Mouse (Mus musculus) megakaryocyte progenitor cell, adult 5-6 weeks (primary cell): ENCODE data around the gene Fxr2. TPM values are rescaled to one million over a fixed set of nuclear protein-coding genes. Genes with fewer than 3 reads are reported as not detected.
"Not testable (repeated sequence)": the region's sequence is repeated elsewhere in the genome, so short reads cannot be mapped to it uniquely, and the experiment has no call there.

Source experiments
- ATAC-seq: replicated peaks from 2 replicates; pipeline ENCODE4 v1.8.0; 2016; ENCODE audit warnings: mild to moderate bottlenecking, moderate TSS enrichment, inconsistent platforms; ENCODE audit not compliant: poor library complexity
- total RNA-seq, 2 experiments: library from RNA; stranded (forward) in 1 of 2; stranded (reverse) in 1 of 2; fragments of 157-497, 149-512 nt in 1 of 2; fragments of 200-1000 nt in 1 of 2; gene quantifications; 2 replicates each; pipeline versions ENCODE4 v1.2.3 to v1.2.4; 2015 to 2017

Gene Fxr2
- total RNA-seq, 2 experiments from 2014 or later, result 27.3 to 35.5 TPM

GRCm38 (mm10) chr11:69682209-69682839 is 49.5 kb downstream of the Fxr2 start:
- no peak for ATAC-seq

DNA sequence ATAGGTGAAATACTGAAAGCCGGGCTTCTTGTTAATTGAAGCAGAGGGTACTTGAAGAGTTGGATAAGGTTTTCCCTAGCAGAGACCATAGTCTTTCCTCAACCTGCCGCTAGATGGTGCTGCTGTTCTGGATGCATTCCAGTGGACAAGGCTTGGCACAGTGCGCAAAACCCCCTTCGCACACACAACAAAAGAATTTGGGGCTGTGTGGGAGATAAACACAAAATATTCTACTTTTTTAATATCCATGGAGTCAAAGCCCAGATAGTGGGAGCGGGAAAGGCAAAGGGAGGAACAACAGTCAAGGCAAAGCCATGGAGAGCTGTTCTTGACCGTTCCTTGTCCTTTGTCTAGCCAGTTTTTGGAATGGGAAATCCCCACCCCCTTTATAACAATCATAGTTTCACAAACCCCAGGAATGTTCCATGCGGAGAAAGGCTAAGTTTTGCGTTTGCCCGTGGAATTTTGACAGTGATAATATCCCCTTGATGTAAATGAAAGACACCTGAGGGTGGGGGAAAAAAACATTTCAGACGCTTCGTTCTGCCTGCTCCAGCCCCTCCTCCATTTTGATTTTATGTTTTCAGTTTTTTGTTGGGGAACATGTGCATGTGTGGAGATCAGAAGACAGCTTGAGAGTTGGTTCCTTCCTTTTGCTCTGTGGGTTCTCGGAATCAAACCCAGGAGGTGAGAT is 50.2 kb downstream of the Fxr2 start:
- peak; percentile 63 for ATAC-seq

- no peak for ATAC-seq
These were observed 50.8 kb downstream of the Fxr2 start for GRCm38 (mm10) chr11:69683576-69683975.

DNA sequence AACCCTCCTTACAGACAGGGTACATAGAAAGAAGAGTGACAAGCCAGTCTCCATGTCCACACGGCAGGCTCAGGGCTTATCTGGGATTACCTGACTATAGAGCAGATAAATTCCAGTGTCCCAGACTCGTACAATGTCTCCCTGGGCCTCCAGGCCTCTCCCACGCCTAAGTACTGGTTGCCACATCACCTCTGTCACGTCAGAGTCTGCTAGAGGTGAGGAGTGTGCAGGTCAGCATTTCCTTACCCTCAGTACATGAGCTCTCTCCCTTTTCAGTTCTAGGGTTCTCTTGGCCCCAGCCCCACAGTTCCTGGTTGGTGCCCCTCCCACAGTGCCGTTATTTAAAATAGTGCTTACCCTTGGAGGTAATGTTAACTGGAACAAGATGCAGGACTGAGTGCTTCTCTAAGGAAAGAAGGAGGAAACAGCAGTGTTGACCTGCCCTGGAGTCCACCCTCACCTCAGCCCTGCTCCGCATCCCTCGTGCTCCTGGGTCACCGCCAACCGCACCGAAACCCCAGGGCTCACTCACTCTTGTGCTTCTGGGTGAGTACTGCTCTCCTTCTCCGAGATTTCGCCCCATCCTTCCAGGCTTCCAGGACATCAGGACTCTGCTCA is 51.4 kb downstream of the Fxr2 start:
- no peak for ATAC-seq

DNA sequence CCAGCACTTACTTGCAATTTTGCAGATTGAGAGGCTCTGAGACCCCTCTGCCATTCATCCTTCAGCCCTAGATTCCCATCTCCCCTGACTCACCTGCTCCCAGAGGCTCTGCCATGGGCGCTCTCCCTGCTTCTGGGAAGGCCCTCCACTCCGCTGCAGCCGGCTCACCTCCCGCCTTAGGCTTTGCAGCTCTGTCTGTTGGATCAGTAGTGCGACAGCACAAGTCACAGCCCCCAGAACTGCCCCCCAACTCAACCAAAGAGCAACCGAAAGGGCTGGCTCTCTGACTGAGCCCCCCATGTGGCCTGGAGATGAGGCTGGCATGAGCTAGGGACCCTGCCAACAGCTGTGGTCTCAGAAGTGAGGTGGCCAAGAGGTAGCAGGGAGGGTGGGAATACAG is 52.1 kb downstream of the Fxr2 start:
- ATAC-seq, result no peak

DNA sequence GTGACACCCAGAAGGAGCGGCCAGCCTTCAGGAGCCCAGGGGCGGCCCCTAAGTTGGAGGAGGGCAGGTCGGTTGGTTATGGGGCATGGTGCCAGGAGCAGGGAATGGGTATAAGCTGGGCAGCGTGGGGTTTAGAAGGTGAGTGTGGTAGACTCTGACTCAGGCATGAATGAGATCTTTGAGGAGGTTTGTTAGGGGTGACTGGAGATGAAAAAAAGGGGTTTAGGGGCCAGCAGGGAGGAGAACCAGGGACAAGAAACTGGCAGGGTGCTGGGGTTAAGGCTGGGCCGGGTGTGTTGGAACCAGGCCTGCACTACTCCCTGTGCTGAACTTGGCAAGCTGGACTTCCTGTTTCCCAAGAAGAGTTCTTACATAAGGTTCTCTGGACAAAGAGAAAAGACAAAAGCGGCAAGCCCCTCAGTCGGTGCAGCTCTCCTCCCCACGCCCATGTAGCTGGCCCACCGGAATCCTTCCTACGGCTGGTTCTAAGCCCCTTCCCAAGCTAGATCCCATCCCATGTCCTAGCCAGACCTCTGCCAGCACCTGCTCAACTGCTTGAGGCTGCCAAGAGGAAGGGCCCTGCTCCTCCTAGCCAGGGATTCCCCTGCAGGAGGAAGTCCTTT is 52.8 kb downstream of the Fxr2 start, which contains the start of gene Tnfsf13:
Gene Tnfsf13 (minus strand): TSS at position 259 of the 623 bp plus-strand sequence.
- ATAC-seq, result peak; percentile 33

GRCm38 (mm10) chr11:69686377-69686776 is 53.6 kb downstream of the Fxr2 start:
- no peak for ATAC-seq

DNA sequence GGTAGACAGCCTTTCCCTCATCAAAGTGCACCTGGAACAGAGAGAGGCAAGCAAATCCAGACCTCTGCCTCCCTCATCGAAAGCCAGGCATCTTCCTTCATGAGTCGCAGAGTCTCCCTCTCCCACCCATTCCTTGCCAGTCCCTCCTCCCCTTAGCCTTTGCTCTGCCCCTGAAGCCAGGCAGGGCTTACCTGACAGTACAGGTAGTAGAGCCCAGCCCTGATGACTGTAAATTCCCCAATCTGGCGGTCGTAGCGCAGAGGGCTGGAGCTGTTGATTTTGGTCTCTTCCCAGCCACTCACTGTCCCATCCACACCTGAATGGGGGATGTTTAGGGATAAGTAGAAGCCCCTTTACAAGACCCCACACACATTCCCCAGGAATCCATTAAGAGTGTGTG is 54.3 kb downstream of the Fxr2 start:
- no peak for ATAC-seq

- ATAC-seq, result no peak
These were observed 57.1 kb downstream of the Fxr2 start for GRCm38 (mm10) chr11:69689891-69690290.

- ATAC-seq, result peak; percentile 44
These were observed 59.5 kb downstream of the Fxr2 start for GRCm38 (mm10) chr11:69692196-69692811.

DNA sequence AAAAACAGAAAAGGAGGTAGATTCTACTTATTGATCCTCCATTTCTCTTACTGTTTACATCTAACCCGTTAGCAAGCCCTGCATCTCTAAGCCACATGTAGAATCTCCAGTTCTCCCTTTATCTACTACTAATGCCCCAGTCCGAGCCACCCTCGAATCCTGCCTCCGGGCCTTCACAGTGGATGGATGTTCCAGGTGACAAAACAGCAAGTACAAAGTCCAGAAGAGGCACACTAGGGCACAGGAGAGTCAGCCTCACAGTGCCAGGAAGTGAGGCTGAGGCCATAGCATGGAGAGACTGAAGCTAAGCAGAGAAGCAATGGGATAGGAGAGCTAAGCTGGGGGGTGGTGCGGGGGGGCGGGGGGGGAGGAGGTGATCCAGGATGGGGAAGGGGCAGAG is 60.1 kb downstream of the Fxr2 start:
- ATAC-seq, result no peak

DNA sequence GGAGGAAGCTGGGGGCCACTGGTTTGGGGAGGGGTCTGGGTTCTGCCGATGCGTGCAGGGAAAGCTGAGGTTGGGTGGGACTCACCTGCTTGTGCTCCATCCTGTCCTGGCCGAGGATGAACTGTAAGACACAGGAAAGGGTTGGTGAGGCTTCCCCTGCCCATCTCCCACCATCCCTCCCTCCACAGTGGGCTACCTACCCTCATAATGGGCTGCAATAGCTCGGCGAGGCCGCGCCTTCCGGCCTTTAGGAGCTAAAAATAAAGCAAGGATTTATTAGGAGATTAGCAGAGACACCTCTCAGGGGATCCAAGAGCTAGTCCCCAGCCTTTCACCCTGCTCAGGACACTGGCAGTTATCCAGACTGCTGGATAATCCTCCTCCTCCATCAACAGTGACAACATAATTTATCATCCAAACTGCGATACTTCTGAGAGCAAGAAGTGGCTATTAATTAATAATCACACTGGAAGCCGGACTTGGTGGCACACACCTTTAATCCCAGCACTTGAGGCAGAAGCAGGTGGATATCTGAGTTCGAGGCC is 60.7 kb downstream of the Fxr2 start:
- no peak for ATAC-seq

- ATAC-seq, result no peak
These were observed 62.2 kb downstream of the Fxr2 start for GRCm38 (mm10) chr11:69695046-69695360.

DNA sequence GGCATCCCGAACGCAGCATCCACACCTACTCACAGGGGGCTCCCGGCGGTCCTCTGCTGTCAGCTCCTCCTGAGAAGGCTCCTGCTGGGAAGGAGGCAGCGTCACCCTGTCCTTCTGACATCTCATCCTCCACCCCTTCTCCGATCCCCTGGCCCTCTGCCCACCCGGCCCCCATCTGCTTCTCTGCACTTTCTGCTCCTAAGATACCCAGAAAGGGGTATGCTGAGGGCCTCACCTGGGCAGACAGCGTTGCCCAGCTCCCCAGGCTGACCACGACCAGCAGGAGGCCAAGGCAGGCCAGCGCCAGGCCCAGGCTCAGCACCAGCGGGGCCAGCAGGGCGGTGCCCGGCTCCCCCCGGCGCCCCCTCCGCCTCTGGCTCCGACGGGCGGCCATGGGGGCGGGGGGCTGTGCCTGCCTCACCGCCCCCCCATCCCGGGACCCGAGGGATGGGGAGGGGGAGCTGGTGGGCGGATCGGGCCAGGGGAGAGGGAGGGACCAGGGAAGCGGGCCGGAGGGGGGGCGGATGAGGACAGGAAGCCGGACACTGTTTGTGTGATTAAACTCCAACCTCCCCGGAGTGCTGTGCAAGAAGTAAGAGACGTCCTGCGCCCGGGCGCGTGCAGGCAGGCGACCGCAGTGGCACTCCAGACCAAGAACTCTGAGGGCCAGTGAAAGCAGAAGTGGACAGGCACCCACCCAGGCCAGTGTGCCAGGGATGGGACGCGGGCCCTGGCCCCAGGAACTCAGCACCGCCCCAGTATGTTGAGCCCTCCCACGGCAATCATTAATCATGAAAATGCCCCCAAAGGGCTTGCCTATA is 62.8 kb downstream of the Fxr2 start, which contains the start of the genes Tnfsf12 and Tnfsfm13:
Gene Tnfsf12 (minus strand): TSS at position 489 of the 821 bp plus-strand sequence.
Gene Tnfsfm13 (minus strand): TSS at position 738 of the 821 bp plus-strand sequence.
- peak; percentile 86 for ATAC-seq

DNA sequence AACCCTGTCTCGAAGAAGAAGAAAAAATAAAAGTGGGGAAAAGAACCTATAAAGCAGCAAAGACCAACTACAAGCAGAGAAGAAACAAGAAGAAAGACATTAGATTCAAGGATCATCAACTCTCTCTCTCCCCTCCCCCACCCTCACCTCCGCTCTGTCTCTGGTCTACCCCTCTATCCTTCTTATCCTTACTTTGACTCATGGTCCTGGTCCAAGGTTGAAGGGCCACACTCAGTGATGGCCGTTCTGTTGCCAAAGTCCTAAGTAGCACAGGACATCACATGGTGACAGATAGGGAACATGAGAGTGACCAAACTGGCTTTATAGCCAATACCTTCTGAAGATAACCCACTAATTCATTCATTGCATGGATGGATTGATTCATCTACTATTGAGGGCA is 64.6 kb downstream of the Fxr2 start:
- no peak for ATAC-seq

GRCm38 (mm10) chr11:69698574-69698973 is 65.8 kb downstream of the Fxr2 start:
- no peak for ATAC-seq

DNA sequence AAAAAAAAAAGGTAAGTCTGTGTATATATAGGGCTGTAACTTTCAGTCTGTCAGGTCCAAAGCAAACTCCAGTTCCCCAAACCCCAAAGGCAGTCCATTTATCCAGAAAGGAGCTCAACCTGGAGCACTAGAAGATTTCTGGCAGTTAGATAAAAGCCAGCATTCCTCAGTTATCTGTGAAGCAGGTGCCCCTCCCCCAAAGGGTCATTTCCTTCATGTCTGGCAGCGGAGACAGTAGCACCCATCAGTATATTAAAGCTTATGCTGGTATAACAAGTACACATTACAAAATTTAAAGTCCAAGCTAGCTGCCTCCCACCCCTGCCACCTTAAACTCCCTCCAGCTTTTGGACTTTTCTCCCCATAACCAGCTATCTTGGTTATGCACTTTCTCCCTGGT is 66.8 kb downstream of the Fxr2 start:
- no peak for ATAC-seq

DNA sequence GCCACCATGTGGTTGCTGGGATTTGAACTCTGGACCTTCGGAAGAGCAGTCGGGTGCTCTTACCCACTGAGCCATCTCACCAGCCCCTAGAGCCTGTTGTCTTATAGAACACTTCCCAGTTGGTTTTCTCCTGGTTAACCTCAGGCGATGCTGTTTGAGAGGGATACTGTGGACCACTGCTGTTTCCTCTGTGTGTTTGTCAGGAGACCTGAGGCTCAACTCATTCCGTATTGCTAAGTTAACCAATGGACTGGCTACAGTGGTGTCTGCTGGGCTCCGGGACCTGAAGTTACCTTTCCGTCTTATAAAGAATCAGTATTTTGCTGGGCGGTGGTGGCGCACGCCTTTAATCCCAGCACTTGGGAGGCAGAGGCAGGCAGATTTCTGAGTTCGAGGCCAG is 70.1 kb downstream of the Fxr2 start:
- ATAC-seq, result not testable (repeated sequence)
